Mouse (Mus musculus) lung, postnatal 14 days (tissue): ENCODE data around the gene Il17ra.

Experiments
- DNase-seq: peaks from one replicate; pipeline ENCODE4 v3.0.0; 2021

Il17ra gene

DNA sequence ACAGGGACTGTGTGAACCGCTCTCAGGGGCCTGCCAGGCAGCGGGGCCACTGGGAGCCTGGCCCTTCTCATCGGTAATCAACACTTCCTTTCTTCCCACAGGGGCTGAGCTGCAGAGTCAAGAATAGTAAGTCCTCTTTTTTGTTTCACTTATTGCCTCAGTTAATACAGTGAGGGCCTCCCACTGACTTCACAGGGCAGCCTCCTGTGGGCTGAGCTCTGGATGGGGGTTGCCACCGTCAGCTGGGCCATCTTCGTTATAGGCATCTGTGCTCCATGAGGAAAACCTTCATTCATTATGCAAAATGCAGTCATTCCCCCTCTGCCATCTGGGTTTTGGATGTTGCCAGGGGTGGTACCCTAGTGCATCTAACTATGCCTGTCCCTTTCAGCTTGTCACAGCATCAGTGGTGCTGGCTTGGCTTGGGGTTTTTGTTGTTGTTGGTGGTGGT is 9.0 kb downstream of the Il17ra start:
- no peak for DNase-seq

DNA sequence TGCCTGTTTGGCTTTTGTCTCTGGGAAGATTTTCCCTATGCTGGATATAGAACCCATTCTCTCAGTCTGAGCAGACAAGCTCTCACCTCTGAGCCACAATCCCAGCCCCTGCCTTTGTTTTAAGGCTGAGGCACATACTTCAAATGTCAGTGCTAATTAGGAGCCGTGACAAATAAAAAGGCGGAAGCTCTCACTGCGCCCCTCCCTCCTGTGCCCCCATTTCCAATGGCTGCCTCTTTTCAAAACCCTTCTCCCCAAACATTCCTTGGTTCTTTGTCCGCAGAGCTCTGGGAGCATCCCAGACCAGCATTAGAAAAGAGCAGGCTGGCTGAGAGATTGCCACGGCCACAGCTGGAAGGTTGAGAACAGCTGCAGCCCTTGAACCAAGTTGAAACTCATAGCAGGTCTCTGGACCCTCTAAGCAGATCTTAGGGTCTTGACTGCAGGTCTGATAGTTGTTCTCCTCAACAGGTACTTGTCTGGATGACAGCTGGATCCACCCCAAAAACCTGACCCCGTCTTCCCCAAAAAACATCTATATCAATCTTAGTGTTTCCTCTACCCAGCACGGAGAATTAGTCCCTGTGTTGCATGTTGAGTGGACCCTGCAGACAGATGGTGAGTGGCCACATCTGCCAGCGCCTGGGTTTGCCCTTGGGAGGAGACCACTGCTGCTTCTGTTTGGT is 9.6 kb downstream of the Il17ra start:
- no peak for DNase-seq

DNA sequence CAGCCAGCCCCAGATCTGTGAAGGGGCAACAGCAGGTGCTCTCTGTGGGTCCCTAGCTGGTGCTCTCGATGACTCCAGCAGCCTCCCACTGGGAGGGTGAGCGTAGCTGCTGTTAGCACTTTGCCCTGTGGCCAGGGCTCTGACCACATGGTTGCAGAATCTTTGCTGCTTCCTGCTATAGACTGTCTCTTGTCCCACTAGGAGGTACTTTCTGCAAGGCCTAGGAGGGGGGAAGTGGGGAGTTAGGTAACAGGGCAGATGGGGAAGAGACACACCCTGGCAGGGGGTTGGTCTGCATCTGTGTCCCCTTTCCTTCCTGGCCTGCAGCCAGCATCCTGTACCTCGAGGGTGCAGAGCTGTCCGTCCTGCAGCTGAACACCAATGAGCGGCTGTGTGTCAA is 10.4 kb downstream of the Il17ra start:
- peak; percentile 59 for DNase-seq

DNA sequence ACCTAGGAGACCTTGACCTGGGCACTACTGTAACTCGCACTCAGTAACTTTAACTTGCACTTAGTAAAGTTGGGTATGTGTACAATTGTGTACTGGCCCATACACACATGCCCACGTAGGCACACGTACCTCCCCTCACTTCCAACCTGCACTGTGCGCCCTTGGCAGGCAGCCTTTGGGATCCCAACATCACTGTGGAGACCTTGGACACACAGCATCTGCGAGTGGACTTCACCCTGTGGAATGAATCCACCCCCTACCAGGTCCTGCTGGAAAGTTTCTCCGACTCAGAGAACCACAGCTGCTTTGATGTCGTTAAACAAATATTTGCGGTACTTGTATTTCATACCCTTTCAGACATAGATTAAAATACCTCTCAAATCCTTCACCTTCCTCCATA is 12.2 kb downstream of the Il17ra start:
- DNase-seq = no peak

DNA sequence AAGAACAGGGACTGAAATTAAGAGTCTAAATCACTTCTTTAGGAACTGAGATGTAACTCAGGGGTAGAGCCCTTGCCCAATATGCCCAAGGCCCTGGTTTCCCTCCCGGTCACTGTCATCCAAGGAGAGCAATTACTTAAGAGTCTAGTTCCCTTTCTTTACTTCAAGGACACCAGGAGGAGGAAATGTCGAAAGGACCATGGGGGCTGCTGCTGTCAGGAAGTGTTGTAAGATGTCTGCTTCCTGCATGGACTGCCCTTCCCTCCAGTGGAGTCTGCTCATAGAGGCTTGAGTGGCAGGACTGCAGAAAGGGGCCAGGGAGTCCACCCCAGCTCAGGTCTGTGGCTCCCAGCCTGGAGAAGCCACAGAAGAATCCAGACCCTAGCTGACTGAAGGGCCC is 16.3 kb downstream of the Il17ra start:
- peak; percentile 16 for DNase-seq

DNA sequence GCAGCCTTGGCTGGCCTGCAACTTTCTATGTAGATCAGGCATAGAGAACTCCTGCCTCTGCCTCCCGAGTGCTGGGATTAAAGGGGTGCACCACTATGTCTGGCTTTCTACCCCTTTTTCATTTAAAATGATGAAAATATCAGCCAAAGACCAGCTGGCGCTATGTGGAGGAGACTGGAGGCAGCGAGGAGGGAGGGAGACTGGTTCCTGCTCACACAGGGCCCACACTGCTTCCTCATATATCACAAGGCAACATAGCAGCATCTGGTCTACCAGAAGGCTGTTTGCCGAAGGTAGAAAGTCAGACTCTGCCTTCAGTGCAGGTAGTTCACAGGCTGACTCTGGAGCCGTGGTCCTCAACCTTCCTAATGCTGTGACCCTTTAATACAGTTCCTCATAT is 17.3 kb downstream of the Il17ra start:
- no peak for DNase-seq

DNA sequence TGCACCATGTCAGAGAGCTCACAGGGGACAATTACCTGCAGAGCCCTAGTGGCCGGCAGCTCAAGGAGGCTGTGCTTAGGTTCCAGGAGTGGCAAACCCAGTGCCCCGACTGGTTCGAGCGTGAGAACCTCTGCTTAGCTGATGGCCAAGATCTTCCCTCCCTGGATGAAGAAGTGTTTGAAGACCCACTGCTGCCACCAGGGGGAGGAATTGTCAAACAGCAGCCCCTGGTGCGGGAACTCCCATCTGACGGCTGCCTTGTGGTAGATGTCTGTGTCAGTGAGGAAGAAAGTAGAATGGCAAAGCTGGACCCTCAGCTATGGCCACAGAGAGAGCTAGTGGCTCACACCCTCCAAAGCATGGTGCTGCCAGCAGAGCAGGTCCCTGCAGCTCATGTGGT is 18.5 kb downstream of the Il17ra start:
- DNase-seq = peak; percentile 50

DNA sequence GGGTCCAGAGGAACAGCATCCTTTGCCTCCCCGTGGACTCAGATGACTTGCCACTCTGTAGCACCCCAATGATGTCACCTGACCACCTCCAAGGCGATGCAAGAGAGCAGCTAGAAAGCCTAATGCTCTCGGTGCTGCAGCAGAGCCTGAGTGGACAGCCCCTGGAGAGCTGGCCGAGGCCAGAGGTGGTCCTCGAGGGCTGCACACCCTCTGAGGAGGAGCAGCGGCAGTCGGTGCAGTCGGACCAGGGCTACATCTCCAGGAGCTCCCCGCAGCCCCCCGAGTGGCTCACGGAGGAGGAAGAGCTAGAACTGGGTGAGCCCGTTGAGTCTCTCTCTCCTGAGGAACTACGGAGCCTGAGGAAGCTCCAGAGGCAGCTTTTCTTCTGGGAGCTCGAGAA is 19.0 kb downstream of the Il17ra start:
- no peak for DNase-seq

DNA sequence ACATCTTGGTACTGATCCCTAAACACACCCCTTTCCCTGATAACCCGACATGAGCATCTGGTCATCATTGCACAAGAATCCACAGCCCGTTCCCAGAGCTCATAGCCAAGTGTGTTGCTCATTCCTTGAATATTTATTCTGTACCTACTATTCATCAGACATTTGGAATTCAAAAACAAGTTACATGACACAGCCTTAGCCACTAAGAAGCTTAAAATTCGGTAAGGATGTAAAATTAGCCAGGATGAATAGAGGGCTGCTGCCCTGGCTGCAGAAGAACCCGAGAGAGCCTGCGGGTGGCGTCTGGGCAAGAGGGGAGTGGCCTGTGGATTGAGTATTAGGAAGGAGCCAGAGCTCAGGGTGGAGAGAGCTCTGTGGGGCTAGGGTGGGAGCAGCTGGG is 19.7 kb downstream of the Il17ra start:
- no peak for DNase-seq

DNA sequence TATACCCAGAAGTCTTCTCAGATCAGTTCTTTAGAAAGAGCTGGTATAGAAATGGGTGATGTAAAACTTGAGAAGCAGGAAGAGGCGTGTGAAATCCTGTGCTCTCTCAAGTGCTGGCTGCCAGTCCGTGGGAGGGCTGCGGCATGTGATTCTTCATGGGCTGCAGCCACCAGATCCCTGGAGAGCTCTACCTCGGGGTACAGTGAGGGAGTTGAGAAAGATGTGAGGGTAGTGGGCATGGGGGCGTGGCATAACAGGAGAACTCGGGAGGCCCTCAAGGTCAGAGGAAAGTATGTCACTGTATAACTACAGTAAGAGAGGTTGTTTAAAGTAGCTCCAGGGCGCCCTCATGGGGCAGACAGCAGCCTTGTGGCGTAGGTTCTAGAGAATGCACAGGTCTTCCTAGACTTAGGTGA is 20.2 kb downstream of the Il17ra start:
- DNase-seq = peak; percentile 67

DNA sequence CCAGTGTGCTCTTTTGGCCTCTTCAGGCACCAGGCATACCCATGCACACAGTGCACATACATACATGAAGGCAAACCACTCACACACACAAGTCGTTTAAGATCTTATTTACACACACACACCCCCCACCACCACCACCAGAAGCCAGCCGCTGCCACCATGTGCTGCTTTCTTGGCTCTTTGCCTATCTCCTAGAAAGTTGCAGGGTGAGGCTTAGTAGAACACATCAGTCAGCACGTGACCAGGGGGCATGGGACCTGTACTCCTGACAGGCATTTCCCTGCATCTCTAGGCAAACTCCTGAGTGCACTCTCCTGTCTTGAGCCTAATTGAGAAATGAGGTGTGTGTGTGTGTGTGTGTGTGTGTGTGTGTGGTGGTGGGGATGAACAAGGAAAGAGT is 22.0 kb downstream of the Il17ra start:
- DNase-seq = no peak

DNA sequence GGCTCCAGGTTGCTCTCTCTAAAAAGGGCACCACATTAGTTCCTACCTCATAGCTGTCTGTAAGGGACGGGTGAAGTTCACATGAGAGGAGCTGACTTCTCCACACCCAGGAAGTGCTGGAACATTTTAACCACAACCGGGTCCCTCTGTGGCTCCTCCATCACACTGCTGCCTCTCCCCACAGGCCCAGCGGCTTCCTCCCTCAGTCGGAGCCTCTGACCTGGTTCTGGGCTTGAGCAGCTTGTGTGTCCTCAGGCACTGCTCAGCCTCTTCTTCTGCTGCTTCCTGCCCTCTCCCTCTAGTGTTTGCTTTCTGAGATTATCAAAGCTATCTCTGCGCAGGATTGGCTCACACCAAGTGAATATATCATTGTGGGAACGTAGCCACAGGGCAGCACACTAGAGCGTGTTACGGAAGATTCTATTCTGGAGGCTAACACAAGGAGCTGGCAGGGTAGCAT is 23.0 kb downstream of the Il17ra start:
- peak; percentile 12 for DNase-seq

DNA sequence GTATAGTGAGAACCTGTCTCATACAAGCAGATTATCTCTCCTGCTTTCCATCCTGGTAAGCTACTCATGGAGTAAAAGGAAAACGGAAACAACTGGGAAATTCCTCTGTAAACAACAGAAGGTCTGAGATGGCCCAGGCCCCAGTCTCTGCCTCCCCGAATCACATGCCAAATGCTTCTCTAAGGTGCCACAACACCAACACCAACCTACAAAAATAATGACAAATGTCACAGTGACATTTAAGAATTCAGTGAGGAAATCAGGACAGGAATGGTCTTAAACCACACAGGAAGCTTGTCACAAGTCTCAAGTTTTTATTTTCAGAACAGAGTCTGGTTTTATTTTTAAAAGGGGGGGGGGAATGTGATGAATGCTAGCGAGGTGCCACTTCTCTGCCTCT is 25.6 kb downstream of the Il17ra start:
- DNase-seq = no peak

DNA sequence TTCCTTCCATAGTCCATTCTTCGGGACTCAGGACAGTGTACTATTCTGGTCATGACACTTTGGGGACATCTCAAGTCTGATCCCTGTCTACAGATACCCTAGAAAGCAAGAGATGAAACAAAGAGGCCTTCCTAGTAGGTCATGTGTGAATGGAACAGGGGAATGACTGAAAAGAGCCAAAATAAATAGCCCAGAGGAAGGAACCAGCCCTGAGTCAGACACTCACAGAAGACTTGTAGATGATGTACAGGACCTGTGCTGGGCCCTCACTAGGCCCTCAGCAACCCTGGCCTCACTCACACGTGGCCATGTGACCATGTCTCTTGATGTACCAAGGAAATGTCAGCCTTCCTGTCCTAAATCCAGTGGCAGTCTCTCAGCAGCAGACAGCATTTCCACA is 26.4 kb downstream of the Il17ra start:
- no peak for DNase-seq

DNA sequence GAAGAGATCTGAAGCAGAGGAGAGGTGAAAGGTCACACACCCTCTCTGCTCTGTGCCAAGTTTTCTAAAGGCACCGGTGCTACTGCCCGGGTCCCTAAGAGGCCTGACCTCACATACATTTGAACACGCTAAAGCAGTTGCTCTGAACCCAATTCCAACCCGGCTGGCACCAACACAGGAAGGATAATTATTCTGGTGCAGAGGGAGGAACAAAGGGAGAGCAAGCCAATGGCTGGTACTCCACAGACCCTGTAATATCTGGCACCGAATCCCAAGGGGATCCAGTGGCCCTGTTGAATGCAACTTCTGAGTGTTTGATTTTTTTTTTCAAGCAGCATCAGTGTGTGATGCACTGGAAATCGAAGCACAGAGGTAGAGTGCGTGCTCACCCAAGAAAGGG is 28.0 kb downstream of the Il17ra start:
- no peak for DNase-seq

DNA sequence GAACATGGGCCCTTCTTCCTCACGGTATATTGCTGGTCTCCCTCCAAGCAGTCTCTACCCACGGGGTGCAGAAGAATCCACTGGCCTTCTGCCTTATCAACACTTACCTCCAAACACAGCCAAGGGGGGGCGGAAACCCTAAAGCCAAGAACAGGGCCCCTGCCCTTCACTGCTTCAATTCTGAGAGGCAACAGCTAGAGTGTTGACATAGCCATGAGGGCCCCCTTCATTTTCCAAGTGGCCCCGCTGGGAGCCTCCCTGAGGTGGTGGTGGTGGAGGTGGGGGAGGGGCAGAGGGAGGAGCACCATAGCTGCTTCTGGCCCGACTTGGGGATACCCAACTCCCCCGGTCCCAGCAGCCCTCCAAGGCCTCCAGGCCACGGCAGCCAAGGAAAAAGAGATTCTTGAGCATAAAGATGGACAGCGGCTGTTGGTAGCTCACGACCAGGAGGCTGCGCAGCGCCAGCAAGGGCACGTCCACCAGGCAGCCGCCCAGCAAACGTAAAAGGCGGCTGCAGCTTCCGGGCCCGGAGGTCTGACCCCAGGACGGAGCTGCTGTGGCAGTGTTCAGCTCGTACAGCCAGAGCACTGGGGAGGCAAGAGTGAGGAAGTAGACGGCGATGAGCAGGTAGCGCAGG is 28.9 kb downstream of the Il17ra start:
- peak; percentile 68 for DNase-seq

DNA sequence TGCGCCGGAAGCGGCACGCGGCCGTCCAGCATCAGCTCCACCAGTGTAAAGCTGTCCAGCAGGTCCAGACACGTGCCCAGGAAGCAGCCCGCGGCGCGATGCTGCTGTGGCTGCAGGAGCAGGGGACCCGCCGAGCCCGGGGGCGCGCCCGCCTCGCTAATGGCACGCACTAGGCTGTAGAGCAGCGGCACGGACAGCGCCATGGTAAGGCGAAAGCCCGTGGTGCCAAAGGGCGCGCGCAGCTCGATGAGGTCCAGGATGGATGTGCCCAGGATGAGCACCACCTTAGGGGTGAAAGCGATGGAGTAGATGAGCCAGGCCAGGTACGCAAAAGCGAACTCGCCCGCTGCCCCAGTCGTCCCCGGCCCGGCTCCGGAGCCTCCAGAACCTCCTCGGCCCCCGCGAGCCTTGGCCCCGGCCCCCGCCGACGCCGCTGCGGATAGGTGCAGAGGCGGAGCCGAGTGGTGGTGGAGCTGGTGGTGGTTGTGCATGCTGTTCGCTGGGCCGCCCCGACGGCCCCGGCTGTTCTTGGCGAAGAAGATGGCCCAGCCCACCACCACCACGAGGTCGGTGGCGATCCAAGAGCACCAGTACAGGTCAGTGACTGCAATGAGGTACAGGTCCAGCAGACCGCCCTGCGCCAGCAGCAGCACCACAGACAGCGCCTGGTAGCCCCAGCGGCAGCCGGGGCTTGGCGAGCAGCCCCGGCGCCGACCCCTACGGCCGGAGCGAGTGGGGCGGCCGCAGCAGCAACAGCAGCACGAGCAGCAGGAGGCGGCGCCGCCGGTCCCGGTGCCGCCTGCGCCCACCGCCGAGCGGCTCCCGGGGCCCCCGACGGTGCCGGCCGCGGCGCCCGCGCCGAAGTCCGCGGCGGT is 29.7 kb downstream of the Il17ra start:
- DNase-seq = peak; percentile 19

DNA sequence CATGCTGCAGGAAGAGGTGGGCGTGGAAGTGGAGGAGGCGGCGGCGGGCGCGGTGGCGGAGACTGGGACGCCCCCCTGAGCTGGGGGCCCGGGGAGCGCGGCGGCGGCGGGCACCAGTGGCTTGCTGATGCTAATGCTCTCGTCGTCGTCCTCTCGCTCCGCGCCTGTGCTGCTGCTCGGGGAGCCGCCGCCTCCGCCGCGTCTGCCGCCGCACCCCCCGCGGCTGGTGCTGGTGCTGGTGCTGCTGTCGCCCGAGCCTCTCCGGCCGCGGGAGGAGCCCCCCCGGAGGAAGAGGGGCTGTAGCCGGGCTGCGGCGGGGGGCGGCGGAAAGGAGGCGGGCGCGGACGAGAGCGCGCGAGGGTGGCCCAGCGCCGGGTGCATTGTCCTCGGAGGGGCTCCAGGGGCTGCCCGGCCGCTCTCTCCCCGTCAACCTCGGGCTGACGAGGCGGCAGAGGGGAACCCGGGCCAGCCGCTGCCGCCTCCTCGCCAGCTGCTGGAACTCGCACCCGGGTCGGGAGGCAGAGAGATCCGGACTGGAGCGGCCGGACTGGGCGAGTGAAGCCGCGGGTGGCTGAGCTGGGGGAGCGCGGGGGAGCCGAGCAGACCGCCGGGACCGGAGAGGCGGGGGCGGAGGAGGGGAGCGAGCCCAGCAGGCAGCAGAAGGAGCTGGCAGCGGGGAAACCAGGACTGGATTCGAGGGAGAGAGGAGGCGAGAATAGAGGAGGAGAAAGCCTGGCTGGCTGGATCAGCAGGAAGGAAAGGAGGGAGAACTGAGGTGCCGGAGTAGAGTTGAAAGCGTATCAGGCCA is 30.5 kb downstream of the Il17ra start, which contains the start of gene Tmem121b:
TSS of gene Tmem121b (minus strand) at position 434 of the 808 bp plus-strand sequence.
- DNase-seq = peak; percentile 52

DNA sequence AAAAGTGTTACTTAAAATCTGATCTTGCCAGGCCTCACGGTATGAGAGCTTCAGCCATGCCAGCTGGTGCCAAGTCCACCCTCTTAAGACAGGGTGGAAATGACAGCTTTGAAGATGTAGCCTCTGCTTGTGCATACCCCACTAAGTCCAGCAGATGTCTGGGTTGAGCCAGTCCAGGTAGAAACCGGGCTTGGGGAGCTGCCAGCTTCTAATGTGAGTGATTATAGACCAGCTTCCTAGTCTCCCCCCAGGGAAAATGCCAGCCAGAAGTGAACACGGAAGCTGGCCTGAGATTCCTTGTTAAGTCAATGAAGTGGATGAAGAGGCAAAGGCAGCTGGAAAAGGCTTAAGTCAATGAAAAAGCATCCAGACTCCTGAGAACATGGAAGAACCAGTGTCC is 33.5 kb downstream of the Il17ra start:
- DNase-seq = no peak

DNA sequence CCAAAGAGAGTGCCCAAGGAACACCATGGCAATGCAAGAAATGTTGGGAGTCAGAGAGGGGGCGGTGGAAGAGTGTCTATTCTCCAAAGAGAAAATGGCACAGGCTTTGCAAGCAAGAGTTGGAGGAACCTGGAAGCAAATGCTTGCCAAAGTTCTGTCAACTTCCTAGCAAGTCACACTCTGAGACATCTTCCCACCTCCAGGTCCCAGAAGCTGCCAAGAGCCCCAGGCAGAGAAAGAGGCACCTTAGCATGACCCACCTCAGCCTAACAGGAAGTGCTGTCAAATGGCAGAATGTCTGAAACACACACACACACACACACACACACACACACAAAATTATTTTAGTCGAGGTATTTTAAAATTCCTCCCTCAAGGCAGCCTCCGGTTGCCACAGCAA is 41.0 kb downstream of the Il17ra start:
- no peak for DNase-seq

DNA sequence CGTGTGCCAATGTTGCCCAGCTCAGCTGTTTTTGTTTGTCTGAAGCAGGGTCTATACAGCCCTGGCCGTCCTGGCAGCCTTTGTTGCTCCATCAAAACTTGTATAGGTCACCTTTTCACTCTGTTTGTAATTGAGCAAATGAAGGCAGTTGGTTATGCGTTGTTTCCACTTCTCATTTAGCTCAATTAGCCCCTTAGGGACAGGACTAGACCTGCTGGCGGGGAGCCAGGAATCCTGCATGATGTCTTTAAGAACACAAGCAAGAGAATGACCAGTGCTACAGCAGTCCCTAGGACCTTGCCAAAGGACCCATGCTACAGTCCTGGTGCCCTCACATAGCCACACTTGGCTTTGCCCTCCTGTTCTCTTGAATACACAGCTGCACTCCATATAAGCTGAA is 42.5 kb downstream of the Il17ra start:
- no peak for DNase-seq

DNA sequence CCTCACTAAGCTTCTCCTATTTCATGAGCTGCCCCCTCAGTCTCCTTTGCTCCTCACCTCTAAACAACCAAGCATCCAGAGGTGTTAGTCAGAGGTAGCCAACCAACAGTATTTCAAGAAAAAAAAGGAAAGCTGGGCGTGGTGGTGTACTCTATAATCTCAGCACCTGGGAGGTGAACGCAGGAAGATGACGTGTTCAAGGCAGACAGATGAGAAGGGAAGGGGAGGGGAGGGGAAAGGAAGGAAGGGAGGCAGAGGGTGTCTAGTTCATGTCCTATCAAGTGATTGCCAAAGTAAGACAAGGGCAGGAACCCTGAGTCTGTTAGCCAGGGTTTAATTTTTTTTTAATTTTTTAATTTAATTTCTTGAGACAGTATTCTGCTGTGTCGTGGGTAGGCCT is 45.6 kb downstream of the Il17ra start:
- DNase-seq = no peak

DNA sequence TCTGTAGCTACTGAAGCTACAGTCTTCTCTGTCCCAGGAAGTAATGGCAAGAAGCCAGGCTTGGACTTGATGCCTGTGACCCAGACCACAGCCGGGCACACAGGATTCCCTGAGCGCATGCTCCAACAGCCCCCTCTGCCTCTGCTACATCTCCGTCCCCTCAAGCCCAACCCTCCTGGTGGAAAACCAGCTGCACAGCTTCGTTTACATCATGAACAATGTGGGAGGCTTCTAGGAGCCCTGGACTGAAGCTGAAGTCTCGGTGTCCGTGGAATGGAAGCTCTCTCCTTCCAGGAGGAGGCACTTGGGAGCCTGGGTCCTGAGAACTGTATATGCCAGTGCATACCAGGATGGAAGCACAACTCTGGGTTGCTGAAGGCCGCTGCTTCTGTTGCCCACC is 46.9 kb downstream of the Il17ra start:
- no peak for DNase-seq
